Mouse (Mus musculus) E14TG2a.4 (cell line): ENCODE data around the gene Hspa12a.

Source experiments
- CTCF ChIP-seq: conservative IDR thresholded peaks from 2 replicates; pipeline ENCODE4 v1.5.1; 2014; ENCODE audit warnings: low read length
- NANOG ChIP-seq: IDR thresholded peaks from 2 replicates; pipeline ENCODE4 v1.6.1; 2014; ENCODE audit warnings: borderline replicate concordance, low read length, mixed read lengths

- TF ChIP-seq CTCF (no peak), NANOG (no peak)
These were observed 99.8 kb downstream of the Hspa12a start for GRCm38 (mm10) chr19:58843606-58844005.
